Mouse (Mus musculus) right cerebral cortex, adult 18-20 months (tissue): ENCODE measurements around the gene Sox8.

Experiments used
- DNase-seq: peaks from one replicate; pipeline ENCODE4 v3.0.0; 2022; ENCODE audit warnings: mixed read lengths

Sox8 gene

GRCm38 (mm10) chr17:25555666-25556629 is 14.5 kb downstream of the Sox8 start:
- peak; percentile 94 for DNase-seq

GRCm38 (mm10) chr17:25555159-25555558 is 15.3 kb downstream of the Sox8 start:
- no peak for DNase-seq

GRCm38 (mm10) chr17:25551313-25551712 is 19.2 kb downstream of the Sox8 start:
- no peak for DNase-seq

GRCm38 (mm10) chr17:25550020-25550419 is 20.5 kb downstream of the Sox8 start:
- DNase-seq: no peak

- no peak for DNase-seq
These were observed 23.5 kb downstream of the Sox8 start for GRCm38 (mm10) chr17:25547026-25547425.

- DNase-seq: no peak
These were observed 28.7 kb downstream of the Sox8 start for GRCm38 (mm10) chr17:25541768-25542167.

GRCm38 (mm10) chr17:25540731-25541130 is 29.8 kb downstream of the Sox8 start:
- DNase-seq: no peak

- peak; percentile 51 for DNase-seq
These were observed 31.3 kb downstream of the Sox8 start for GRCm38 (mm10) chr17:25538945-25539875.

GRCm38 (mm10) chr17:25530357-25531022 is 40.0 kb downstream of the Sox8 start:
- no peak for DNase-seq

- DNase-seq: no peak
These were observed 48.4 kb downstream of the Sox8 start for GRCm38 (mm10) chr17:25522080-25522479.

- DNase-seq: no peak
These were observed 50.0 kb downstream of the Sox8 start for GRCm38 (mm10) chr17:25520492-25520891.

GRCm38 (mm10) chr17:25519511-25519910 is 51.0 kb downstream of the Sox8 start:
- peak; percentile 38 for DNase-seq

- DNase-seq: peak; percentile 67
These were observed 52.3 kb downstream of the Sox8 start for GRCm38 (mm10) chr17:25518144-25518543.

GRCm38 (mm10) chr17:25516315-25516714 is 54.2 kb downstream of the Sox8 start:
- no peak for DNase-seq
